Mouse (Mus musculus): ENCODE results near the gene 6430571L13Rik. TPM values are rescaled to one million over a fixed set of nuclear protein-coding genes. Genes with fewer than 3 reads are reported as not detected.

The 6430571L13Rik gene
- total RNA-seq, 2 experiments from 2014 or later, result 2.5 to 3.2 TPM

DNA sequence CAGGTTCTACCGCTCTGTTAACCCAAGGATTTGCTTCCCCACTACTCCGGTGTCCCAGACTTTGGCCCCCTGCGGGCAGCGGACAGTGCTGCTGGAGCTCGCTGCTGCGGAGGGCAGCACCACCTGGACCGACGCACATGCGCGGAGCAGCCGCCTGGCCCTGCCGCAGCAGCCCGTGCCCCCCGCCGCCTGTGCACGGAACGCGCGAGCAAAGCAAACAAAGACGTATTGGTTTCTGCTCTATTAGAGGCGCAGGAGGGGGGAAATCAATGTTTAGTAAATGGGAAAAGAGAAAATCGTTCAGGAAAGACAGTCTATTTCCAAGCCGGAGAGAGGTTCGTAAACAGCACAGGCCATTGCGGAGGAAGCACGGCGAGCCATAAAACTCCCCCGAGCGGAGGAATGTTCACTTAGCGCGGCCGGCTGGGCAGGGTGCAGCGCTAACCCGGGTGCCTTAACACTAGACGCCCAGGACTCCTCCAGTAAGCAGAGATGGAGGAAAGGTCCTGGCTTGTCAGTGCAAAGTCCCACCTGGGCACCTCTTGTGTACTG is 37.6 kb downstream of the 6430571L13Rik start:
- no peak for DNase-seq (ENCODE audit: low spot score in 2 of 2)

DNA sequence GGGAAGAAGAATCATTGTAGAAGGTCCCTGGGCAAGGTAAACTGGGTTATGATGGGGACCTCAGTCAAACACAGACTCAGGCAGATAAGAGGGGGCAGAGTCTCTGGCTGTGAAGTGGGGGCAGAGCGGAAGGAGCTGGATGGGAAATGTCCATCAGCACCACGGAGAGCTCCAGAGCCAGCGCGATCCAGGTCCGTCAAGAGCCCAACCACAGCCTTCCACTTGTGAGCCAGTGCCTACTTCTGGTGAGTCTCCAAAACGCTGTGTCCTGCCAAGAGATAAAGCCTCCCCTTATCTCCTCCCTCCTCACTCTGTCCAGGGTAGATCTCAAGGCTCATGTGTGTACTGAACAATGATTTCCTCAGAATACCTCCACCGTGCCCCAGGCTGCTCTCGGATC is 41.3 kb downstream of the 6430571L13Rik start:
- DNase-seq (ENCODE audit: low spot score in 2 of 2), result no peak

DNA sequence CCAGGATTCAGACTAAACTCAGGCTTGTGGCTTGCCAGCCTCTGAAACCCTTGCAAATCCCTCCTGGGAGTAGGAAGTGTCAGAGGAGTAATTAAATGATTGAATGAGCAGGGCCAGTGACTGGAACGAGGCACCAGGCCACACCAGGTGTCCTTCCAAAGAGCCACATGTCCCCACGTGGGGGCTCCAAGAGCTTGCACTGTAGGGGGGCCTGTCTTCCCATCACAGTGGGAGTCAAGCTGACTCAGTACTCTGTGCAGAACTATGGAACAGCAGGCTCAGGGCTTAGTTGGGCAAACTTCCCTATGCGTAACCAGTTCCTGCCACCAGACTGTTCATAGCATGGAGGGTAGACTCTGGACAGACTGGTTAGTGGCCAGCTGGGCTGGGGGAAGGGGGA is 44.0 kb downstream of the 6430571L13Rik start:
- peak in 1 of 2 experiments; percentile 13 for DNase-seq (ENCODE audit: low spot score in 2 of 2)

DNA sequence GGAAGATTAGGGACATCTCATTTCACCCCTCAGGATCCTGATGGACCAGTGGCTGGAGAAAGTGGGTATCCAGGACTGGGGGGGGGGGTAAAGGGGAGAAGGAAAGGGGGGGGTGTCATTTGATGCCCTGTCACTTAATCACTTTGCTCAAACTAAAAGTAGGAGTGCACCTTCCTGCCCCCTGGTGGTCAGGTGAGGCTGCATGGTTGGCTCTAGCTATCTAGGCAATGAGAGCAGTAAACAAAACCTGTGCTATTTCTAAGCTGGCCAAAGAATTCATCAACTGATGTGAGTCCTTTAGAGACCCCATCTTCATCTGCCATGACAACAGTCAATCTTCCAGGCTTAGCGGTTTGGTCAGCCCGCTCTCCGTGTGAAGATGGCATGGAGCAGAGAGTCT is 46.3 kb downstream of the 6430571L13Rik start:
- no peak for DNase-seq (ENCODE audit: low spot score in 2 of 2)

DNA sequence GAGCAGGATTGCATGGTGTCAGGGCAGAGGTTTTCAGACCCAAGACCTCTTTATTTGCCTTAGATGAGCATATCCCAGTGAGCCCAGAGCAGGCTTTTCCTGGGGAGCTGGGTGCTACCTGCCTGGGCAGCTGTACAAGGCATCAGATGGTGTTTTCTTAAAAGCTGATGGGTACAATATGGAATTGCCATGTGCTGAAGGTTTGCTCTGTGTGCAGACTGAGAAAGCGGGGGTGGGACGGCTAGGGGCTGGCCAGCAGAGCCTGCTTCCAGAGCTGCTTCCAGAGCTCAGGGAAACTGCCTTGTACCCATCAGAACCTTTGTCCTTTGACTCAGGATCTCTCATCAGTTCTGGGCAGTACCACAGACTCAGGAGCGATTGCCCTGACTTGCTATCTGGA is 47.3 kb downstream of the 6430571L13Rik start:
- peak; percentile 8 to 61 for DNase-seq (ENCODE audit: low spot score in 2 of 2)

DNA sequence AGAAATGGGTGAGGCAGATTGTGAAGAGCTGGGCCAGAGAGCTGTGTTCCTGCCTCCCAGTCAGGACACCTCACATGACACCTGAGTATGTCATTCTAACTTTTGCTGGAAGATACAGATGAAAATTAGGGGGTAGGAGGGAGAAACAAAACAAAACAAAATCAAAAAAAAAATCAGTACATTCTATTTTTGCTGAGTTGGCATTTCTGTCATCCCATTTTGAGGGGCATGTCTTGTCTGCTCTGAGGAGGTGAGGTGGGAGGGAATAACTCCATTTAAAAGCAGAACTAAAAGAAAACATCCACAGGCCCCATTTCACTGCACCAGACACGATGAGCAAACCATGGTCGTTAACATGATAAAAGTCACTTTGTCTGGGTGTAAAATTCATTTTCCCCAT is 47.9 kb downstream of the 6430571L13Rik start:
- no peak for DNase-seq (ENCODE audit: low spot score in 2 of 2)

DNA sequence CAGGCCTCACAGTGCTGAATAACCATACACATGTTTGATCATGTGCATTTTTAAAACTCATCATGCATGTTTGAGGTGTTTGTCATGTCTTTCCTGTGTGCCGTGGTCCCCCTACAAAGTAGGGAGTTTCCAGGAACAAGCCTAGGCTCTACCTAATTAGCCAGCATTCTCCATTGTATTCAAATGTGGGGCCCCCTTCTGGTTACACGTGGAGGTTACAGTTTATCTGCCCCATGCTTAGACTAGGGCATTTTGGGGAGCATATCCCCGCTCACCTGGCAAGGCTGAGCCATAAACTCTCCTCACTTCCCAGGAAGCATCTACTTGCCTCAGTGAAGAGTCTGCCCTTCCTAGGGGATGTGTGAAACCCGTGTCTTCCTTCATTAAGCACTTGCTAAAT is 56.0 kb downstream of the 6430571L13Rik start:
- no peak for DNase-seq (ENCODE audit: low spot score in 2 of 2)

DNA sequence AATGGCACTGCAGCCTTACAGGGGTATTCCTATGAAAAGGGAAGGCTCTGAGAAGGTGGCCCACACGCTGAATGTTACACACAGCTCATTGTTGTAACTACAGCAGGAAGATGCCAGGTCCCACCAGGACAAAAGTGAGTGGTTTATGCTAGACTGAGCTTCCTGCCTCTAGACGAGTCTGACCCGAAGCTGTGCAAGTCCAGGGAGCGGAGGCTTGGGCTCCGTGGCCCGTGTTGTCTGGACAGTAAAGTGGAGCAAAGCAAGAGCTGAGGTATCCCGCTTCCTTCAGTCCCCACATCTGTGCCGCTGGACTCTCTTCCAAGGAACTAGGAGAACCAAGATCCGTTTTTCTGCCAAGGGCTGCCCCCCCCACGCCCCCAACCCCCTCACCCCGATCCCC is 58.6 kb downstream of the 6430571L13Rik start:
- no peak for DNase-seq (ENCODE audit: low spot score in 2 of 2)

DNA sequence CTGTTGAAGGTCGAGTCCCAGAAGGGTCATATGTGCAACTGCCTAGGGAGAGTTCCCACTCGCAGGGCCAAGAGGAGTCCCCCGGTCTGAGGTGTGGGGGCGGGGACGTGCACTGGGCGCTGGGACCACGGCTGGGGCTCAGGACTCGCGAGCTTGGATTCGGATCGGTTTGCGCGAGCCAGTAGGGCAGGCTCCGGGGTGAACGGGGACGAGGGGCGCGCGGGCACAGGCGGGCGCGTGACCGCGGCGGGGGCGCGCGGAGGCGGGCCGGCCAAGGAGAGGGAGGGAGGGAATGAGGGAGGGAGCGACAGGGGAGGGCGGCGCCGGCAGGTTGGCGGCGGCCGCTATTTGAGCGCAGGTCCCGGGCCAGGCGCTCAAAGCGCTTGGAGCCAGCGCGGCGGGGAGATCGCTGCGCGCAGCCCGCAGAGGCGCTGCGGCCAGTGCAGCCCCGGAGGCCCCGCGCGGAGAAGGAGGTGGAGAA is 59.1 kb downstream of the 6430571L13Rik start, which contains the start of gene Cacna2d2:
Gene Cacna2d2 (plus strand): TSS at position 122 of the 481 bp plus-strand sequence.
- DNase-seq (ENCODE audit: low spot score in 2 of 2), result peak; percentile 12 to 14

DNA sequence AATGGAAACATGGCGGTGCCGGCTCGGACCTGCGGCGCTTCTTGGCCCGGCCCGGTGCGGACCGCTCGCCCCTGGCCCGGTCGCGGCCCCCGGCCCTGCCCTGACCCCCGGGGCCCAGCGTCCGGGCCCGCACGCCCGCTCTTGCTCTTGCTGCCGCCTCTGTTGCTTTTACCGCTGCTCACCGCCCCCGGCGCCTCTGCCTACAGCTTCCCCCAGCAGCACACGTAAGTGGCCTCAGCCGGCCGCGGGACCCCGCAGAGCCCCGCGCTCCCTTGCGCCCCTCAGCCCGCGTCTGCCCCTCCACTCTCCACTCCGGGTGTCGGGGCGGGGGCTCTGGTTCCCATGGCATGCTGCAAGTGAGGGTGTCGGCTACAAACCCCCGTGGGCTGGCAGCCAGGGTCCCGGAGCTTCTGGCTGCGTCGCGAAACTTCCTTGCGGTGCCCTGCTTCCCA is 59.7 kb downstream of the 6430571L13Rik start:
- DNase-seq (ENCODE audit: low spot score in 2 of 2), result no peak

DNA sequence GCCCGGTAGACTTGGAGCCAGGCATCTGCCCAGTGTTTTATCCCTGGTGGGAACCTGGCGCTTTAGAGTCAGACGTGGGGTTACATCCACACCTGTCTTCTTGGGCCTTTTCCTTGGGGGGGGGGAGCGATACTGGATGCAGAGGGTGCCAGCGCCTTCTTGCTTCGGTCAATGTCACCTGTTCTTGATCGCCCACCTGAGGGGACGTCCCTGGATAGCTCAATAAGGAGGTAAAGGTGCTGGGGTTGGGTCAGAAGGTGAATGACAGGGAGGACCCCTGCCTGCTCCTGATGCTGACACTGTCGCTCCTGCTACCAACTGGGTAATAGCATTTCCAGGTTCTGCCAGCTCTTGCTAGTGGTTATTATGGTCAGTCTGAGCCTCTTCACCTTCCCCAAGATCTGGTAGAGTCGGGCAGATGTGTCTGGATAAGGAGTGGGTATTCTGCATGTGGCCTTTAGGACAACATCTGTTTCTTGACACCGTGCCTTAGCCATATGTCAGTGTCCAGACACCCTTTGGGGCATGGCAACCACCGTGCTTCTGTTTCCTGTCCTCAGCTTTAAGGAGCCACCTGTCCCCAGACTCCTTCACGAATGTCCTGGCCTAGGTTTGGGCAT is 60.4 kb downstream of the 6430571L13Rik start:
- DNase-seq (ENCODE audit: low spot score in 2 of 2), result no peak

Other genes with a start within 250 kb of the 6430571L13Rik start
- gene Dock3, start 108.7 kb upstream of the 6430571L13Rik start, total RNA-seq (2021), result 100 to 1,000 TPM; 105 to 112 TPM
- 1 to 10 TPM; 1.8 to 2.2 TPM for gene Mapkapk3, start 50.7 kb upstream of the 6430571L13Rik start, total RNA-seq (2021)
- 1 to 10 TPM; 3.0 to 6.3 TPM for gene Cish, start 44.6 kb upstream of the 6430571L13Rik start, total RNA-seq (2021)
- 10 to 100 TPM; 14.5 to 14.9 TPM for gene Hemk1, start 2.3 kb upstream of the 6430571L13Rik start, total RNA-seq (2021)
- gene Cacna2d2, start 59.0 kb downstream of the 6430571L13Rik start, total RNA-seq (2021), result 10 to 100 TPM; 15.1 to 17.7 TPM
- 10 to 100 TPM; 41.7 to 42.3 TPM for gene Tmem115, start 193.3 kb downstream of the 6430571L13Rik start, total RNA-seq (2021)
- gene Cyb561d2, start 201.6 kb downstream of the 6430571L13Rik start, total RNA-seq (2021), result 10 to 100 TPM; 15.4 to 17.2 TPM
- 10 to 100 TPM; 40.6 to 44.5 TPM for gene Nprl2, start 201.6 kb downstream of the 6430571L13Rik start, total RNA-seq (2021)
- 1 to 10 TPM; 5.7 to 6.2 TPM for gene Zmynd10, start 206.7 kb downstream of the 6430571L13Rik start, total RNA-seq (2021)
- 10 to 100 TPM; 16.3 to 18.1 TPM for gene Rassf1, start 211.0 kb downstream of the 6430571L13Rik start, total RNA-seq (2021)
- 10 to 100 TPM; 86.2 to 86.5 TPM for gene Tusc2, start 222.7 kb downstream of the 6430571L13Rik start, total RNA-seq (2021)
- 10 to 100 TPM; 15.8 to 16.6 TPM for gene Hyal2, start 227.3 kb downstream of the 6430571L13Rik start, total RNA-seq (2021)
- gene Hyal1, start 236.3 kb downstream of the 6430571L13Rik start, total RNA-seq (2021), result 1 to 10 TPM; 5.1 to 7.3 TPM
- 10 to 100 TPM; 10.7 to 13.5 TPM for gene Naa80, start 238.3 kb downstream of the 6430571L13Rik start, total RNA-seq (2021)
- gene Hyal3, start 240.2 kb downstream of the 6430571L13Rik start, total RNA-seq (2021), result 1 to 10 TPM; 1.1 to 1.4 TPM
- gene Ifrd2, start 247.0 kb downstream of the 6430571L13Rik start, total RNA-seq (2021), result 10 to 100 TPM; 12.5 to 13.2 TPM